Mouse (Mus musculus): Measurements from ENCODE around the gene Elane. TPM values are rescaled to one million over a fixed set of nuclear protein-coding genes. Genes with fewer than 3 reads are reported as not detected.
"Not testable (repeated sequence)": the region's sequence is repeated elsewhere in the genome, so short reads cannot be mapped to it uniquely, and the experiment has no call there.

Elane gene
- total RNA-seq, 2 experiments from 2014 or later: not detected

- DNase-seq: peak; percentile 68 to 75
Observed at GRCm38 (mm10) chr10:79883297-79884084, 2.6 kb upstream of the Elane start.

DNA sequence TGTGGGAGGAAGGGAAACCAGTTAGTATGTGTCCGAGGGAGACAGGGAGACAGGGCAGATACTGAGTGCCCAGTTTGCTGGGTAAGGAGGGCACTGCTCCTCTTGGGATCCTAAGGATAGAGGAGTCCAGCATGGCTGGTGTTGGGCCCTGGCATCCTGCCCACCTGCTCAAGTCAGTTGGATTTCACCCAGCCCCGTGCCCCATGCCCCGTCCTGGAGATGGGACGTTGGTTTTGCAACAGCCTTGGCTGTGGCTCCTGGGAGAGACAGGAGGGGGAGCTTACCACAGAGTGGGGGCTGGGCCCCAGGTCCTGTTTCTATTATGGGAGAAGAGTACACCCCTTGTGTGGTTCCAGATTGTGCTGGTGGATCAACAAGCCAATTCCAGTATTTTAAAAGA, 1.6 kb upstream of the Elane start:
- no peak for DNase-seq

- not testable (repeated sequence) for DNase-seq
Observed at GRCm38 (mm10) chr10:79884938-79885337, 1.1 kb upstream of the Elane start.

- DNase-seq: no peak
Observed at GRCm38 (mm10) chr10:79886611-79887010, 564 bp downstream of the Elane start.

GRCm38 (mm10) chr10:79889386-79889785, 3.3 kb downstream of the Elane start:
- DNase-seq: no peak

DNA sequence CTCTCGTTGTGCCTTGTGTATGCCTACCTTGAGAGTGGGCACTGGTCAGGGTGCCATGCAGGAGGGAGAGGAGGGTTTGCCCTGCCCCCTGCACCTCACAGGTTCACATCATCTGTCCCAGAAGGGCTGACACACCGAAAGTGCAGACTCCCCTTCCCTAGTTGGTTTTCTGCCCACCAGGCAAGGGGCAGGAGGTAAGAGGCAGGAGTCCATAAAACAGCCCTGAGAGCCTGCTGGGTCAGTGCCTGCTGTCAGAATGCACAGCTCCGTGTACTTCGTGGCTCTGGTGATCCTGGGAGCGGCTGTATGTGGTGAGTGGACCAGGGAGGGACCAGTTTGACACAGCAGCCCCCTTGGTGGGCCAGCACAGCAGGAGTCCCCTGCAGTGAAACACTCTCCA, 4.6 kb downstream of the Elane start, which contains the start of gene Cfd:
Cfd (plus strand) TSS at position 184 of the 400 bp plus-strand sequence.
- DNase-seq: no peak

DNA sequence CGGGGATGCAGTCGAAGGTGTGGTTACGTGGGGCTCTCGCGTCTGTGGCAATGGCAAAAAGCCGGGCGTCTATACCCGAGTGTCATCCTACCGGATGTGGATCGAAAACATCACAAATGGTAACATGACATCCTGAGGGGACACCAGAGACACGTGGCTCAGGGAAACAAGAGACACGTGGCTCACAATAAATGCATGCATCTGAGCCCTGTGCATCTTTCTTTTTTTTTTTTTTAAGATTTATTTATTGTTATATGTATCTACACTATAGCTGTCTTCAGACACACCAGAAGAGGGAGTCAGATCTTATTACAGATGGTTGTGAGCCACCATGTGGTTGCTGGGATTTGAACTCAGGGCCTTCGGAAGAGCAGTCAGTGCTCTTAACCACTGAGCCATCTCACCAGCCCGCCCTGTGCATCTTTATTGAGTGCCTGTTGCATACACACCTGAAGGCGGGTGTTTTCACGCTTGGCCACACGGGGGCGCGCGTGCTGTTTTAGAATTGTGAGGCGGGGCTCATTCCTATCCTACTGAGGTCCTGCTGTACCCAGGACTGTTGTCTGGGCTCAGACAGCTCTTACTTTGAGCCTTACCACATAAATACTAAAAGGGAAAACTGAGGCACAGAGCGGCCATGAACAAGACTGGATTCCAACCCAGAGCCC, 6.5 kb downstream of the Elane start:
- peak; percentile 65 to 78 for DNase-seq

- DNase-seq: no peak
Observed at GRCm38 (mm10) chr10:79896306-79896705, 10.3 kb downstream of the Elane start.

DNA sequence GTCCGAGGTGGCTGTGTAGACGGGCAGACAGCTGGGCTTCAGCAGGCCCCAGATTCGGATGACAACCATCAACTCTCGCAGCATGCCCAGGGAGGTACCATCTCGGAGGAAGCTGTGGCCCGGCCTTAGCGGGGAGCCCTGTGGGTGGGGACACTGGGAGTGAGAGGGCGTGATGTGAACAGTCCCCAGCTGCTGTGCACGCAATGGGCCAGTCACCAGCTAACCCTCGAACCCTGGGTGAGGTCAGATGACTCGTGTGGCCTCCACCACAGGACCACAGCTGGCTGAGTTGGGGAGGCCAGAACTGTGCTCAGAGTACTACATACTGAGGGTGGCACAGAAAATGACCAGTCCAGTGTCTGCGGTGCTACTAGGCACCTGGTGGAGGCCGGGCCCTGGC, 10.8 kb downstream of the Elane start:
- no peak for DNase-seq

DNA sequence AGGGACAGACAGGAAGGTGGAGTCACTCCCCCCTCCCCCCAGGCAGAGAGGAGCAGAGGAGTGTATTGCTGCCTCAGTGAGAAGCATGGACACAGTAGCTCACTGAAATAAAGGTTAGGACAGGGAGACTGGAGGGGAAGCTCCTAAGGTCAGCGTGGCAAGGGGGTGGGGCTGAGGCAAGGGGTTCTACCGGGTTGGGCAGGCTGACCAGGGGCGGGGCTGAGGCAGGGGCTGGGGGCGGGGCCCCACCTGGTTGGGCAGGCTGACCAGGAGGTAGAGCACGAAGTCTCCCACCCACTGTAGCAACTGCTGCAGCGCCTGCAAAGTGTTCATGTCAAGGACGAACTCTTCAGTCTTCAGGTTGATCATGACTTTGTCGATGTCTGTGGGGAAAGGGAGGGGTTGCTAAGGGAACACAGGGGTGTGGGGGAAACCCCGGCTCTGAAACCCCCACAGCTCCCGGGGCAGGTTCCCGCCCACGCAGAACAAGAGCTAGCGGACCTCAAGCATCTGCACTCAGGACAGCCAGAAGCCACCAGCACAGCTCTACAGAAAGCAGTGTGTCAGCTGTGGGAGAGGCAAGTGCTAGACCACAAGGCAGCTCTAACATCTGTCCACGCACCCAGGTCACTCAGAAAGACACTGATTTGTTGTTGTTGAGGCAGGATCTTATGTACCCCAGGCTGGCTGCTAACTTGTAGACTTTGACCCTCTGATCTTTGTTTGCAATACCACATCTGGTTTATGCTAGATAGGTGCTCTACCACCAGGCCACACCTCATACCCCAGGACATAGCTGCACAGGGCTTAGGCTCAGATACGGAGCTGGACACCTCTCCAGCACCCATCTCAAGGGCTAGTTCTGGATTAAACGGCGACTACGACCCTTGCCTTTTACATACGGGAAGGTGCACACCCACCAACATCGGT, 11.5 kb downstream of the Elane start:
- DNase-seq: no peak

- peak; percentile 68 to 77 for DNase-seq
Observed at GRCm38 (mm10) chr10:79900951-79901410, 14.9 kb downstream of the Elane start.

DNA sequence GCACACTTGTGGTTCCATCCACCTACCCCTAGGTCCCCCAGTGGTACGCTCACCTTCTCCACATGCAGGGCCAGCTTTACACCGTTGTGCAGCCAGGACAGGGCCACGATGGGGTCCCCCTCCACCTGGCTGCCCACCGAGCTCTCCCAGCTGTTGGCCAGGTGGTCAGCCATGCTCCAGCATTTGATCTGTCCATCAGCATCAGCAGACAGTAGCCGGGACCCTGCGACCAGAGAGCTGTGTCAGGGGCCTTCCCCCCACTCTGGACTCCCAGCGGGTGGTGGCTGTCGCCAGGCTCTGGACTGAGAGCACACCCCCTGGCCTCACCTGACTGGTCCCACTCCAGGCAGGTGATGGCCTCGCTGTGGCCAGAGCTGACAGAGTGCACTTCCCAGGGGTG, 20.7 kb downstream of the Elane start:
- no peak for DNase-seq

DNA sequence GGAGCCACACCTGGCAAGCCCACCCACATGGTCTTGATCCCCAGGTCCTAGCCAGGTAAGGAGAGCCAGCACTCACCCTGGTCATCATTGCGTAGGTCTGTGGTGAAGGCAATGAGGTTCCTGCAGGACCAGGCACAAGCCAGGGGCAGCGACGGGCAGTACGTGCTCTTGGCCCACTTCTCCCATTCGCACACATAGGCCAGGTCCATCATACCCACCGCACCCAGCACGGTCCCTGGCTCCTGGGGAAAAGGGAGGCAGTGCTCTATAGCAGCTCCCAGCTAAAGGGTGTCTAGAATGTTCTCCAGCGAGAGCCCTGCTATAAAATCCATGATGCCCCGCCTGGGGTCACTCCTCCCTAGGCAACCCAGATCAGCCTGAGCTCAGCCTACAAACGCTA, 21.4 kb downstream of the Elane start:
- no peak for DNase-seq

DNA sequence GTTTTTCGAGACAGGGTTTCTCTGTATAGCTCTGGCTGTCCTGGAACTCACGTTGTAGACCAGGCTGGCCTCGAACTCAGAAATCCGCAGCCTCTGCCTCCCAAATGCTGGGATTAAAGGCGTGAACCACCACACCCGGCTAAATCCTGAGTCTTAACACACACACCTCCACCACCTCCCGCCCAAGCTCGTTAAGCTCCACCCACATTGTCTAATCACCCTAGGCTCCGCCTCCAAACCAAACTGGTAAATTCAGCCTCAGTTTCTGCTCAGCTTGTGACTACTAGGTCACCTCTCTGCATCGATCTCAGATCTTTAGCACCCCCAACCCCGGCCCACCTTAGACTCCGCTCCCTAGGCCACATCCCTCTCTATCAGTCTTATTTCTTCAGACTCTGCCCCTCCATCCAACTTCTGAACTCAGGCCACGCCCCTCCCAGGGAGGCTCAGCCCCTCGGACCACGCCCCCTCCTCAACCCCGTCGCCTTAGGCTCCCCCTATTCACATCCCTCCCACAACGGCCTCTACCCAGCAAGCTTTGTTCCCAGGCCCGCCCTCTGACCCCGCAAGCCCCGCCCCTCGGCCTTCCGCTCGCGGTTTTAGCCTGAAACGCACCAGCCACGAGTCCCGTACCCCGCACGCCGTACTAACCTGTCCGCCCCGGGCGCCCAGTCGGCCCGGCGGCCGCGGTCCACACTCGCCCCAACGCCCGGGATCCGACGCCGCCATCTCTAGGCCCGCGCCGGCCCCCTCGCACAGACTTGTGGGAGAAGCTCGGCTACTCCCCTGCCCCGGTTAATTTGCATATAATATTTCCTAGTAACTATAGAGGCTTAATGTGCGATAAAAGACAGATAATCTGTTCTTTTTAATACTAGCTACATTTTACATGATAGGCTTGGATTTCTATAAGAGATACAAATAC, 22.4 kb downstream of the Elane start, which contains the start of gene Med16:
Med16 (minus strand) TSS at position 757 of the 925 bp plus-strand sequence.
- DNase-seq: peak; percentile 96 to 97

DNA sequence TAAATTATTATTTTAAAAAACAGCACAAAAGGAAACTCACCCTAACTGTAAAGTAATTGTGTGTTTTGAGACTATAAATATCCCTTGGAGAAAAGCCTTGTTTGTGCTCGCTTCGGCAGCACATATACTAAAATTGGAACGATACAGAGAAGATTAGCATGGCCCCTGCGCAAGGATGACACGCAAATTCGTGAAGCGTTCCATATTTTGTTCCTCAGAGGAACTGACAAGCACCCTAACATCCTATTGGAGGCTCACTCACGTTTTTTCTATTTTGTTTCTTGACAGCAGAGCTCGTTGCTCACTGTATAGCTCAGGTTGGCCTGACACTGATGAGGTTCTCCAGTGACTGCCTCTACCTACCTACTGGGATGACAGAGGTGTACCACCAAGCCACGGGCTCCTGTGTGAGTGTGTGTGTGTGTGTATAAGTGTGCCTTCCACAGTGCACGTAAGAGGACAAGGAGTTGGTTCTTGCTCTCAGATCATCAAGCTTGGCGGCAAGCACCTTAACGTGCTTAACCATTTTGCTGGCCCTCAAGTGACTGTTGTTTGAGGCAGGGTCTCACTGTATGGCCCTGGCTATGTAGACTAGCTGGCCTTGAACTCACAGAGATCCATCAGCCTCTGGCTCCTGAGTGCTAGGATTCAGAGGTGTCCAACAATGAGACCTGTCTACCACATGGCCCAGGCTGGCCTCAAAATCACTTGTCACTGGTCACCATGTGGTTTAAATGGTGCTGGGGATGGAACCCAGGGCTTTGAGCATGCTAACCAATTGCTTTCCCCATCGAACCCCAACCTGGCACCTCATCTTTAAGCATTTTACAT, 23.3 kb downstream of the Elane start:
- DNase-seq: peak; percentile 48

DNA sequence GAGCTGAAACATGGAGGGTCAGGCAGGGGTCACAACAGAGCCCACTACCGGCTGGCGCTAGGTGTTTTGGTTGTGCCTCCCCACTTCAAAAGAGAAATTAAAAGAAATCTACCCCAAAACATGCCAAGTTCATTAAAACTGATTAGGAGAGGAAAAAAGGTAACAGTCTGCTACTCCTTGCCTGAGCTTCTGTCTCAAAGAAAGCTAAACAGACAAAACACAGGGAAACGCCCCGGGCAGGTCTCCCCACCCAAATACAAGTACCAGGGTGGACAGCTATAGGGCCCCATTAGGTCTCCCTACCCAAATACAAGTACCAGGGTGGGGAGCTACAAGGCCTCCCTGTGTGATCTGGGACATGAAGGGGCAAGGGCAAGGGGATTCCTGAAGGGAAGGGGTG, 24.5 kb downstream of the Elane start, which contains the start of gene Gm26602:
Gm26602 (plus strand) TSS at position 301 of the 400 bp plus-strand sequence.
- no peak for DNase-seq

- DNase-seq: no peak
Observed at GRCm38 (mm10) chr10:79912412-79912811, 26.4 kb downstream of the Elane start.

DNA sequence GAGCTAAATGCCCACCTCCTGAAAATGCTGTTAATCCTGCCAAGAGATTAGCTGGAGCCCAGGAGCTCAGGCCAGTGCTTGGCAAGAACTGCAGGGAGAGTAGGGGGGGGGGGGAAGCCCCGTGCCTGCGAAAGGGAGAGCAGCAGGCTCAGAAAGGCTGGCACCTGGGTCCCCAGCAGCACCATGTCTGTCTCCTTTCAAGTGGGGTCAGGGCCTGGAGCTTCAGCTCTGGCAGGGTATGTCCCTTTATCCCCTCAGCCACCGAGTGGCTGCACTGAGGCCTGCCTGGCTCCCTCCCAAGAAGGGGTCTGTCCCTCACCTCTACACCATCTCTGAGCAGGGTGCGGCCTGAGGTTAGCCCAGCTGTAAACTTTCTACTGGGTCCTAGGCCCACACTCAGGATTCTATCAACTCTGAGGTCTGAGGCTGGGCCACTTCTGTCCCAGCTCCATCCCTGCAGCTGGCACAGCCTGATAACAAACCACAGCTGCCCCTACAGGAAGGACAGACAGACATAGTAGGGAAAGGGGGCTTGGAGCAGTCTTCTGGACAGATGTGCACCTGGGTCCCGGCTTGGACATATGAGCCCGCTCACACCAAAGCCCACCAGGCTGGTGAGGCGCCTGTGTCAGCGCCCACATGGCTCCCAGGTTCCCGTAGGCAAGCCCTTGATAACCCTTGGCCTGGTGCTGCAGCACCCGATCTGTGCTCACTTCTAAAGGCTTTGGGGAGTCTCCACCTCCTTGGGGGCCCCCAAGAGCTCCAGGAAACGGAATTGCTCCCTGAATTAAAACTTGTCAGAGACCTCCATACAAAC, 28.3 kb downstream of the Elane start:
- no peak for DNase-seq

GRCm38 (mm10) chr10:79914948-79915596, 29.0 kb downstream of the Elane start:
- no peak for DNase-seq
